Mouse (Mus musculus): ENCODE measurements at regions not wholly inside any gene's neighbourhood (a gene's known extent, or its start where the extent isn't known, plus 50 kb on each side); places are given as distances from the start of the nearest gene placed in this dataset.

- Histone ChIP-seq H3K4me1 (ENCODE audit: control insufficient read depth, insufficient read depth, low read length) (no peaks in the 10 kb centered on the region), H3K36me3 (ENCODE audit: control insufficient read depth, insufficient read depth, low read length) (no peaks in the 10 kb centered on the region), H3K27me3 (ENCODE audit: control insufficient read depth, insufficient read depth, low read length) (no peaks in the 10 kb centered on the region), H3K9me3 (ENCODE audit: control insufficient read depth, low read depth, low read length) (no peaks in the 10 kb centered on the region), H3K9ac (replicated peaks; ENCODE audit: low read depth, low read length) (no peak overlapping the region), H3K27ac (ENCODE audit: low read length) (no peak overlapping the region), H3K4me3 (ENCODE audit: low read depth, low read length) (no peak overlapping the region), H3K4me2 (replicated peaks; ENCODE audit: low read depth, low read length) (no peak overlapping the region)
- 62% methylated on average over 3 of the region's 3 CpGs for WGBS
- ATAC-seq (ENCODE audit: insufficient number of reproducible peaks, insufficient read depth, low FRiP score, low read depth) = no peak
Measured at GRCm38 (mm10) chr12:35649772-35650171, 114.9 kb upstream of the Ahr start.

DNA sequence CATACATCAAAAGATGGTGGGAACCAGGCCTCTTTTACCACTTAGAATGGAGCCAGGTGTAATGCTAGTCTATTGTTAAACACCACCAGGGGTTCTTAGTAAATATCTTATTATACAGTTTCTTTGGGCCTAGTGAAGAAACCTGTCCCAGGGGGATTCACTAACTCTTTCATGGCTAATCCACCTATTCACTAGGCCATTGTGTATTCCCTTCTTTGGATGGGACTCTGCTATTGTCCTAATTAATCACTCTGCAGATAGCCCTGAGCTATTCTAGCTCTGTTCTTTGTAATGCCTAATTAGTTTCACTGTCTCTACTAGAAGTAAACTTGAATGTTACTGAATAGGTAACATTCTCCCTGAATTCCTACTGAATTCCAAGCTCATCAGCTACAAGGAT lies 107.6 kb upstream of the Ahr start:
- no peaks in the 10 kb centered on the region for H3K4me1 ChIP-seq (ENCODE audit: control insufficient read depth, insufficient read depth, low read length)
- H3K4me3 ChIP-seq (ENCODE audit: low read depth, low read length) = no peak overlapping the region
- no peaks in the 10 kb centered on the region for H3K9me3 ChIP-seq (ENCODE audit: control insufficient read depth, low read depth, low read length)
- no peak for ATAC-seq (ENCODE audit: insufficient number of reproducible peaks, insufficient read depth, low FRiP score, low read depth)
- no peaks in the 10 kb centered on the region for H3K27me3 ChIP-seq (ENCODE audit: control insufficient read depth, insufficient read depth, low read length)
- H3K36me3 ChIP-seq (ENCODE audit: control insufficient read depth, insufficient read depth, low read length) = no peaks in the 10 kb centered on the region
- no peak overlapping the region for H3K27ac ChIP-seq (ENCODE audit: low read length)
- no peak overlapping the region for H3K4me2 ChIP-seq (replicated peaks; ENCODE audit: low read depth, low read length)
- no peak overlapping the region for H3K9ac ChIP-seq (replicated peaks; ENCODE audit: low read depth, low read length)

DNA sequence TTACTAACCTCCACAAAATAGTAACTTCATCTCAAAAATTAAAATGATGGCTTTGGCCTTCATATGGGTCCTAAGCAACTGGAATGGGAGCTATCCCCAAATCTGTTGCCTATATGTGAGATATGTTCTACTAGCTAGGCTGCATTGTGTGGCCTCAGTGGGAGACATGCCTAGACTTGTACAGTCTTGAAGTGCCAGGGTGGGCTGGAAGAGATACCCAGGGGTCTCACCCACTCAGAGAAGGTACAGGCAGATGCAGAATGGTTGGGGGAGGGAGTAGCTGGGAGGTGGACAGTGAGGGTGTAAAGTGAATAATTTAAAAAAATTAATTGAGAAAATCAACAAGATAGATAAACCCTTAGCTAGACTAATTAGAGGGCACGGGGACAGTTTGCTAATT lies 106.9 kb upstream of the Ahr start:
- Histone ChIP-seq H3K27ac (ENCODE audit: low read length) (no peak overlapping the region), H3K4me3 (ENCODE audit: low read depth, low read length) (no peak overlapping the region), H3K9me3 (ENCODE audit: control insufficient read depth, low read depth, low read length) (no peaks in the 10 kb centered on the region), H3K4me1 (ENCODE audit: control insufficient read depth, insufficient read depth, low read length) (no peaks in the 10 kb centered on the region), H3K9ac (replicated peaks; ENCODE audit: low read depth, low read length) (no peak overlapping the region), H3K27me3 (ENCODE audit: control insufficient read depth, insufficient read depth, low read length) (no peaks in the 10 kb centered on the region), H3K4me2 (replicated peaks; ENCODE audit: low read depth, low read length) (no peak overlapping the region), H3K36me3 (ENCODE audit: control insufficient read depth, insufficient read depth, low read length) (no peaks in the 10 kb centered on the region)
- 57% methylated on average over 1 of the region's 1 CpGs for WGBS
- ATAC-seq (ENCODE audit: insufficient number of reproducible peaks, insufficient read depth, low FRiP score, low read depth) = no peak

- Histone ChIP-seq H3K4me2 (replicated peaks; ENCODE audit: low read depth, low read length) (no peak overlapping the region), H3K4me3 (ENCODE audit: low read depth, low read length) (no peak overlapping the region), H3K27ac (ENCODE audit: low read length) (no peak overlapping the region; the same call in 1 of the 2 replicates), H3K9me3 (ENCODE audit: control insufficient read depth, low read depth, low read length) (no peaks in the 10 kb centered on the region), H3K9ac (replicated peaks; ENCODE audit: low read depth, low read length) (no peak overlapping the region), H3K4me1 (ENCODE audit: control insufficient read depth, insufficient read depth, low read length) (no peaks in the 10 kb centered on the region), H3K27me3 (ENCODE audit: control insufficient read depth, insufficient read depth, low read length) (no peaks in the 10 kb centered on the region), H3K36me3 (ENCODE audit: control insufficient read depth, insufficient read depth, low read length) (no peaks in the 10 kb centered on the region)
- 59% methylated on average over 3 of the region's 3 CpGs for WGBS
- no peak for ATAC-seq (ENCODE audit: insufficient number of reproducible peaks, insufficient read depth, low FRiP score, low read depth)
Measured at GRCm38 (mm10) chr12:35640911-35641345, 106.1 kb upstream of the Ahr start.

GRCm38 (mm10) chr12:35623484-35623883 lies 88.6 kb upstream of the Ahr start:
- WGBS = 76% methylated on average over 3 of the region's 3 CpGs

GRCm38 (mm10) chr12:35614885-35615284 lies 80.0 kb upstream of the Ahr start:
- H3K4me3 ChIP-seq (ENCODE audit: low read depth, low read length) = no peak overlapping the region
- no peaks in the 10 kb centered on the region for H3K36me3 ChIP-seq (ENCODE audit: control insufficient read depth, insufficient read depth, low read length)
- no peaks in the 10 kb centered on the region for H3K27me3 ChIP-seq (ENCODE audit: control insufficient read depth, insufficient read depth, low read length)
- H3K4me2 ChIP-seq (replicated peaks; ENCODE audit: low read depth, low read length) = no peak overlapping the region
- H3K27ac ChIP-seq (ENCODE audit: low read length) = no peak overlapping the region
- no peak for ATAC-seq (ENCODE audit: insufficient number of reproducible peaks, insufficient read depth, low FRiP score, low read depth)
- H3K9me3 ChIP-seq (ENCODE audit: control insufficient read depth, low read depth, low read length) = no peaks in the 10 kb centered on the region
- H3K9ac ChIP-seq (replicated peaks; ENCODE audit: low read depth, low read length) = no peak overlapping the region
- 66% methylated on average over 4 of the region's 4 CpGs for WGBS
- H3K4me1 ChIP-seq (ENCODE audit: control insufficient read depth, insufficient read depth, low read length) = no peaks in the 10 kb centered on the region

More at GRCm38 (mm10) chr12:35623484-35623883, 88.6 kb upstream of the Ahr start:
- no peak for ATAC-seq (ENCODE audit: insufficient number of reproducible peaks, insufficient read depth, low FRiP score, low read depth)
- Histone ChIP-seq H3K4me2 (replicated peaks; ENCODE audit: low read depth, low read length) (no peak overlapping the region), H3K4me3 (ENCODE audit: low read depth, low read length) (no peak overlapping the region), H3K27ac (ENCODE audit: low read length) (no peak overlapping the region), H3K9me3 (ENCODE audit: control insufficient read depth, low read depth, low read length) (no peaks in the 10 kb centered on the region), H3K4me1 (ENCODE audit: control insufficient read depth, insufficient read depth, low read length) (no peaks in the 10 kb centered on the region), H3K9ac (replicated peaks; ENCODE audit: low read depth, low read length) (no peak overlapping the region), H3K36me3 (ENCODE audit: control insufficient read depth, insufficient read depth, low read length) (no peaks in the 10 kb centered on the region), H3K27me3 (ENCODE audit: control insufficient read depth, insufficient read depth, low read length) (no peaks in the 10 kb centered on the region)

DNA sequence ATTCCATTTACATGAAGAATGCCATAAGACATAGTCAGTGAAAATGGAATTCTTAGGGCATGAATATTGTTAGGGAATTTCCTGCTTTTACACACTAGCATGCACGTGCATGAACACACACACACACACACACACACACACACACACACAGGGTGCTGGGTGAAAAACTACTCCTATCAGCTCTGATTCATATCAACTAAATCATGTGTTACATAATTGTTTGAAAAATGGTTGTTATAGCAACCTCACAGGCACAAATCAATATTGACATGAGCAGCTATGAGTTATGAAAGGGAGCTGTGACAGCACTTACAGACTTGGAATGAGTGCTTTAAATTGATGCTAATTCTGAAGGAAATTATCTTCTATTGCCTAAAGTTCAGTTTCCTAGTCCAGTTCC lies 72.8 kb upstream of the Ahr start:
- H3K9me3 ChIP-seq (ENCODE audit: control insufficient read depth, low read depth, low read length) = no peaks in the 10 kb centered on the region
- ATAC-seq (ENCODE audit: insufficient number of reproducible peaks, insufficient read depth, low FRiP score, low read depth) = no peak
- no peaks in the 10 kb centered on the region for H3K4me1 ChIP-seq (ENCODE audit: control insufficient read depth, insufficient read depth, low read length)
- no peaks in the 10 kb centered on the region for H3K27me3 ChIP-seq (ENCODE audit: control insufficient read depth, insufficient read depth, low read length)
- H3K4me2 ChIP-seq (replicated peaks; ENCODE audit: low read depth, low read length) = no peak overlapping the region
- no peak overlapping the region for H3K9ac ChIP-seq (replicated peaks; ENCODE audit: low read depth, low read length)
- H3K36me3 ChIP-seq (ENCODE audit: control insufficient read depth, insufficient read depth, low read length) = no peaks in the 10 kb centered on the region
- H3K27ac ChIP-seq (ENCODE audit: low read length) = no peak overlapping the region
- no peak overlapping the region for H3K4me3 ChIP-seq (ENCODE audit: low read depth, low read length)
- 67% methylated on average over 1 of the region's 1 CpGs for WGBS

DNA sequence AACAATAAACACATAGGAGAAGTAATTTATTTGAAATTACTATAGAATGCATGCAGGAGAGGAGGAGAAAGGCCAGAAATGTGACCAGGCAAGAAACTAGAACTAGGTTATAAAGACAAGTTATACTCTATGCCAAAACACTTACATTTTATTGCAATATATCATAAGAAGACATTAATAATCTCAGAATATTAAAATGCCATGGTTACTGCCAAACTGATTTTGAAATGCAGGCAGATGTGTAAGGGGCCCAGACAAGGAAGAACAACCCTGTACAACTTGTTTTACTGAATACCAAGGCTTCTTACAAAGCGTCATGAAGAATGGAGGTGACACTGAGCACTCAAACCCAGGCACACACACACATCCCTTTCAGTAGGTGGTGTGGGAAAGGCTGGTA lies 68.9 kb upstream of the Ahr start:
- H3K4me3 ChIP-seq (ENCODE audit: low read depth, low read length) = no peak overlapping the region
- no peaks in the 10 kb centered on the region for H3K9me3 ChIP-seq (ENCODE audit: control insufficient read depth, low read depth, low read length)
- no peaks in the 10 kb centered on the region for H3K4me1 ChIP-seq (ENCODE audit: control insufficient read depth, insufficient read depth, low read length)
- H3K27me3 ChIP-seq (ENCODE audit: control insufficient read depth, insufficient read depth, low read length) = no peaks in the 10 kb centered on the region
- H3K27ac ChIP-seq (ENCODE audit: low read length) = no peak overlapping the region
- H3K9ac ChIP-seq (replicated peaks; ENCODE audit: low read depth, low read length) = no peak overlapping the region
- no peak for ATAC-seq (ENCODE audit: insufficient number of reproducible peaks, insufficient read depth, low FRiP score, low read depth)
- H3K36me3 ChIP-seq (ENCODE audit: control insufficient read depth, insufficient read depth, low read length) = no peaks in the 10 kb centered on the region
- H3K4me2 ChIP-seq (replicated peaks; ENCODE audit: low read depth, low read length) = no peak overlapping the region
- 84% methylated on average over 1 of the region's 1 CpGs for WGBS

- ATAC-seq (ENCODE audit: insufficient number of reproducible peaks, insufficient read depth, low FRiP score, low read depth) = no peak
- Histone ChIP-seq H3K4me3 (ENCODE audit: low read depth, low read length) (no peak overlapping the region), H3K27me3 (ENCODE audit: control insufficient read depth, insufficient read depth, low read length) (no peaks in the 10 kb centered on the region), H3K27ac (ENCODE audit: low read length) (no peak overlapping the region), H3K9ac (replicated peaks; ENCODE audit: low read depth, low read length) (no peak overlapping the region), H3K36me3 (ENCODE audit: control insufficient read depth, insufficient read depth, low read length) (no peaks in the 10 kb centered on the region), H3K4me1 (ENCODE audit: control insufficient read depth, insufficient read depth, low read length) (no peaks in the 10 kb centered on the region), H3K4me2 (replicated peaks; ENCODE audit: low read depth, low read length) (no peak overlapping the region), H3K9me3 (ENCODE audit: control insufficient read depth, low read depth, low read length) (no peaks in the 10 kb centered on the region)
- WGBS = 93% methylated on average over 3 of the region's 3 CpGs
Measured at GRCm38 (mm10) chr12:35602589-35602988, 67.8 kb upstream of the Ahr start.

All from stomach, embryonic 14.5 days (tissue).